Mouse (Mus musculus): ENCODE data around the gene Sorcs3.

- no peak for TF ChIP-seq CTCF (IDR thresholded peaks at IDR 0.05; ENCODE audit: borderline replicate concordance, insufficient read depth, low read depth, low read length)
- no peak for TF ChIP-seq POLR2A (IDR thresholded peaks at IDR 0.05; ENCODE audit: borderline replicate concordance, insufficient read depth, low read length)
These were observed 108.0 kb downstream of the Sorcs3 start for GRCm38 (mm10) chr19:48313776-48314175.
